Mouse (Mus musculus) megakaryocyte, embryonic 14.5 days (primary cell): ENCODE data around the gene 4930516K23Rik.

ENCODE experiments used
- FLI1 ChIP-seq: IDR thresholded peaks from 2 replicates; pipeline ENCODE4 v1.6.1; 2012; ENCODE audit warnings: low read length, inconsistent platforms, mixed read lengths
- GATA1 ChIP-seq: IDR thresholded peaks from 3 replicates; pipeline ENCODE4 v1.6.1; 2012; ENCODE audit warnings: mixed read lengths, low read length, inconsistent platforms, borderline replicate concordance

GRCm38 (mm10) chr7:104085365-104085764, 24.1 kb upstream of the 4930516K23Rik start, which contains the start of gene Olfr645:
- TF ChIP-seq GATA1 (no peak), FLI1 (no peak)
